Mouse (Mus musculus): ENCODE results near the gene Spp1. TPM values are rescaled to one million over a fixed set of nuclear protein-coding genes. Genes with fewer than 3 reads are reported as not detected.
"Not testable (repeated sequence)": the region's sequence is repeated elsewhere in the genome, so short reads cannot be mapped to it uniquely, and the experiment has no call there.

Spp1 gene
- polyA plus RNA-seq, 1 experiment from 2014 or later = 4,719 TPM

- no peaks in the 10 kb centered on the region for H3K79me2 ChIP-seq (ENCODE audit: inconsistent target)
- no peak overlapping the region for H3K27ac ChIP-seq
- H3K4me3 ChIP-seq (ENCODE audit: inconsistent target) = no peak overlapping the region
- WGBS (ENCODE audit: missing documents) = 54% methylated on average over 7 of the region's 7 CpGs
- no peaks in the 10 kb centered on the region for H3K36me3 ChIP-seq (ENCODE audit: inconsistent target)
Observed at GRCm38 (mm10) chr5:104408549-104408948, 26.4 kb upstream of the Spp1 start.

GRCm38 (mm10) chr5:104415999-104416398 lies 18.9 kb upstream of the Spp1 start:
- Histone ChIP-seq H3K79me2 (ENCODE audit: inconsistent target) (no peaks in the 10 kb centered on the region), H3K36me3 (ENCODE audit: inconsistent target) (no peaks in the 10 kb centered on the region), H3K27ac (no peak overlapping the region), H3K4me3 (ENCODE audit: inconsistent target) (no peak overlapping the region)
- WGBS (ENCODE audit: missing documents) = 85% methylated on average over 2 of the region's 2 CpGs

DNA sequence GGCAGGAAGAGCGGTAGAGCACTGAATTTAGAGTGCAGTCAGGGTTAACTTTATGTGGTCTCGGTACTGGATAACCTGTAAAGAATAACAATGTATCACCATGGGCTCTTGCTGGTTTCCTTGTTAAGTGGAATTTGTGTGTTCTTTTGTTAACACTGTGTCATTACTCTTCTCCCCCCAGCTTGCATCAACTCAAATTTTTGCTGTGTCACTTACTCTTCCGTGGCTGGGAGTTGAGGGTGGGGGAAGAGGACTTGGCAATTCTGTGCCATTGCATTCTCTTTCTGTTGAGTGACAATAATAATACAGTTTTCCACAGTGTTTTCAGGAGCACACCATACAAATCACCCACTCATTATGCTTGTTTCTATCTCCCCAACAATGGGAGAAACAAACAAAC lies 17.9 kb upstream of the Spp1 start:
- WGBS (ENCODE audit: missing documents) = 43% methylated on average over 3 of the region's 3 CpGs
- no peaks in the 10 kb centered on the region for H3K79me2 ChIP-seq (ENCODE audit: inconsistent target)
- H3K27ac ChIP-seq = no peak overlapping the region
- no peak overlapping the region for H3K4me3 ChIP-seq (ENCODE audit: inconsistent target)
- H3K36me3 ChIP-seq (ENCODE audit: inconsistent target) = no peaks in the 10 kb centered on the region

GRCm38 (mm10) chr5:104417721-104418120 lies 17.2 kb upstream of the Spp1 start:
- no peak overlapping the region for H3K27ac ChIP-seq
- WGBS (ENCODE audit: missing documents) = 90% methylated on average over 1 of the region's 1 CpGs
- H3K4me3 ChIP-seq (ENCODE audit: inconsistent target) = no peak overlapping the region
- no peaks in the 10 kb centered on the region for H3K79me2 ChIP-seq (ENCODE audit: inconsistent target)
- H3K36me3 ChIP-seq (ENCODE audit: inconsistent target) = no peaks in the 10 kb centered on the region

DNA sequence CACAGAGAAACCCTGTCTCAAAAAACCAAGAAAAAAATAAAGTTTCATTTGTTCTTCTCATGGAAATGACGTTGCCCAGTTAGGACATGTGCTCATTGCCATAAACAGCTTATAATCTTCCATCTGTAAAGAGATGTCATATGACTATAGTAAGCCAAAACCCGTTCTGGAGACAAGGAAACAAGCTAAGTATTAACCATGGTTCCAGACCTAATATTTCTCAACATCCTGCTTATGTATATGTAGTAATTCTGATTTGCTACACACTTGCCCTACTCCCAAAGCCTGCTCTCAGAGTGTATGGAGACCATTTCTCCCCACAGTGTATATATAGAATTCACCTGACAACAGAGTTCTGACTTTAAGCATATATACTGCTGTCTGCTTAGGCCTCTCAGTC lies 12.9 kb upstream of the Spp1 start:
- Histone ChIP-seq H3K79me2 (ENCODE audit: inconsistent target) (no peaks in the 10 kb centered on the region), H3K36me3 (ENCODE audit: inconsistent target) (no peaks in the 10 kb centered on the region), H3K27ac (no peak overlapping the region), H3K4me3 (ENCODE audit: inconsistent target) (no peak overlapping the region)
- 47% methylated on average over 2 of the region's 2 CpGs for WGBS (ENCODE audit: missing documents)

- Histone ChIP-seq H3K79me2 (ENCODE audit: inconsistent target) (no peaks in the 10 kb centered on the region), H3K27ac (no peak overlapping the region), H3K4me3 (ENCODE audit: inconsistent target) (no peak overlapping the region), H3K36me3 (ENCODE audit: inconsistent target) (no peaks in the 10 kb centered on the region)
- 77% methylated on average over 3 of the region's 3 CpGs for WGBS (ENCODE audit: missing documents)
Observed at GRCm38 (mm10) chr5:104423861-104424260, 11.1 kb upstream of the Spp1 start.

DNA sequence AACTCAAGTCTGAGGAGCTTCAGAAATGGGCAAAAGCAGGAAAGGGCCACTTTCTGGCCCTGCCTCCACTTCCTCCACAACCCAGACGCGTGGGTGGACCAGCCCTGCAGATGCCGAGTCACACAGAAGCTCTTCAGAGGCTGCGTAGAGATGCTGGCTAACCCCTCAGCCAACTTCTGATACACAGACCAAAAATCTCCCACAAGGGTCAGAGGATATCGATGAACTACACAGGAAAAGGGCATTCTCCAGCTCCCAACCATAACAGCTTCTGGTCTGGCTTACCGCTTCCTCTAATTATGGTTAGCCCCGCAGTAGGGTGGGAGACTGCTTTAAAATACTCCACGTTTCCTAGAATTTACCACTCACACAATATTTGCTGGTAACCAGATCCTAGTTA lies 9.0 kb upstream of the Spp1 start:
- Histone ChIP-seq H3K36me3 (ENCODE audit: inconsistent target) (no peaks in the 10 kb centered on the region), H3K4me3 (ENCODE audit: inconsistent target) (no peak overlapping the region), H3K79me2 (ENCODE audit: inconsistent target) (no peaks in the 10 kb centered on the region), H3K27ac (peak overlapping the region; percentile 61)
- 15% methylated on average over 8 of the region's 8 CpGs for WGBS (ENCODE audit: missing documents)

- Histone ChIP-seq H3K27ac (no peak overlapping the region), H3K36me3 (ENCODE audit: inconsistent target) (no peaks in the 10 kb centered on the region; the same call in 1 of the 2 replicates), H3K79me2 (ENCODE audit: inconsistent target) (peaks cover 26% of the 10 kb centered on the region), H3K4me3 (ENCODE audit: inconsistent target) (no peak overlapping the region)
- 51% methylated on average over 12 of the region's 12 CpGs for WGBS (ENCODE audit: missing documents)
Observed at GRCm38 (mm10) chr5:104432886-104433285, 2.0 kb upstream of the Spp1 start.

- peaks cover 26% of the 10 kb centered on the region for H3K79me2 ChIP-seq (ENCODE audit: inconsistent target)
- H3K36me3 ChIP-seq (ENCODE audit: inconsistent target) = peaks cover 2% of the 10 kb centered on the region
- H3K4me3 ChIP-seq (ENCODE audit: inconsistent target) = no peak overlapping the region
- 64% methylated on average over 6 of the region's 6 CpGs for WGBS (ENCODE audit: missing documents)
- peak overlapping the region; percentile 61 for H3K27ac ChIP-seq
Observed at GRCm38 (mm10) chr5:104433968-104434565, 851 bp upstream of the Spp1 start.

DNA sequence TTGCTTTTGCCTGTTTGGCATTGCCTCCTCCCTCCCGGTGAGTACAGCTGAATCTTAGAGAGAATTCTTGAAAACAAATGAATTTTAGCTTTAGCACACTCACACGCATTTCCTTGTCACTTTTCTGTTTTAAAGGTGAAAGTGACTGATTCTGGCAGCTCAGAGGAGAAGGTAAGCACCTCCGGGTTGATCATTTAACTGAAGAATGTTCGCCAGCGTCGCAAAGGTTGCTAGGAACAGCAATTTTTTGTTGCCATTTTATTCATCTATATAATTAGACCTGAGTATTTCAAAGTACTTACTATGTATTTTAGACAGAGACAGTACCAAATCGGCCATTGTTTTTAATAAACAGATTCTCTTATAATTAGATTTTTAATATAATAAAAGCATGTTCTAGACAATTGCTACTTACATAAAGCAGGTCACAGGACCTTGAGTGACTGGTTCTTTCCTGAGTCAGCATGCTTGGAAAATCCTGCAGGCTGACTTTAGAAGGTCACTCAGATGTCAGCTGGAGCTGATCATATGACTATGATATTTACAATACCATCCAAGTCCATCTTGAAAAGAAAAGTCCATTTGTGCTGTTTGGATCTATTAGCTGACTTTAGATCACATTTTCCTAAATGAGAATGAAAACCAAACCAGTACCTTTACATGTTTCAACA lies 1.6 kb downstream of the Spp1 start:
- Histone ChIP-seq H3K79me2 (ENCODE audit: inconsistent target) (peaks cover 26% of the 10 kb centered on the region), H3K27ac (peak overlapping the region; percentile 82), H3K36me3 (ENCODE audit: inconsistent target) (peaks cover 17% of the 10 kb centered on the region), H3K4me3 (ENCODE audit: inconsistent target) (peak overlapping the region; percentile 71)
- 90% methylated on average over 7 of the region's 7 CpGs for WGBS (ENCODE audit: missing documents)

DNA sequence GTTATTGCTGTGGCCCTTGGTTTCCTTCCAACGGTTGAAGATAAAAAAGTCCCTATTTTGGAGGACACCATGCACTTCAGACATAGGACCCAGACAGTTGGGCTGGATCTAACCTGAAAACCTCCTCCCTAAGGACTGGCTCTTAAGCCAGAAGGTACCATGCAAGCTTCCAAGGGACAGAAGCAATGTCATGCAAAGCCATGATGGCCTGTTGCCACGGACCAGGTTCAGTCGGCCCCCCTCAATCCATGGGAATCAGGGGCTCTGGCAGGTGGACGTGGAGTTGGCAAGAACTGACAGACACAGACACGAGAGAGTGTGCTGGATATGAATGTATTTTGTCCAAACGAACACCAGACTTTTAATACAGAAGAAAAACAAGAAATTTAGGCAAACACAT lies 7.5 kb downstream of the Spp1 start:
- no peak overlapping the region for H3K4me3 ChIP-seq (ENCODE audit: inconsistent target)
- 87% methylated on average over 5 of the region's 6 CpGs for WGBS (ENCODE audit: missing documents)
- H3K79me2 ChIP-seq (ENCODE audit: inconsistent target) = peaks cover 2% of the 10 kb centered on the region; the same call in 1 of the 2 replicates
- no peak overlapping the region for H3K27ac ChIP-seq
- peaks cover 17% of the 10 kb centered on the region for H3K36me3 ChIP-seq (ENCODE audit: inconsistent target)

GRCm38 (mm10) chr5:104442850-104443249 lies 7.9 kb downstream of the Spp1 start:
- 94% methylated on average over 1 of the region's 1 CpGs for WGBS (ENCODE audit: missing documents)
- Histone ChIP-seq H3K27ac (no peak overlapping the region), H3K79me2 (ENCODE audit: inconsistent target) (no peaks in the 10 kb centered on the region), H3K4me3 (ENCODE audit: inconsistent target) (no peak overlapping the region), H3K36me3 (ENCODE audit: inconsistent target) (peaks cover 17% of the 10 kb centered on the region; the same call in 1 of the 2 replicates)

DNA sequence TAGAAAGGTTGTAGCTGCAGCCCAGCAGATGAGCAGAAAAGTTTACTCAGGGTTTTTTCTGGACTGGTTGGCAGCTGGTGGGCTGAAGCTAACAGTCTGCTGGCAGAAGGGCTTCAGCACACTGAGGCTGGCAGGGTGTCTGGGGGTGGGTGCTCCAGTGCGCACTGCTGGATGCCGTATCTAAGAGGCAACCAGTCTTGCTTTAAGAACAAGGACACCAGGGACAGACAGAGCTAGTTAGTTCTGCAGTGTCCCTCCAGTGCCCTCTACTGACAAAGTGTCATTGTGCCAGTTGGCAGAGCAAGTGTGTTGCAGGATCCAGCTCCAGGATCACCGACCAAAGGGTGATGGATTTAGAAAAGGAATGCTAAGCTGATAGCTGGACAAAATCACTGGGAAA lies 11.2 kb downstream of the Spp1 start:
- H3K4me3 ChIP-seq (ENCODE audit: inconsistent target) = no peak overlapping the region
- H3K79me2 ChIP-seq (ENCODE audit: inconsistent target) = no peaks in the 10 kb centered on the region
- WGBS (ENCODE audit: missing documents) = 11% methylated on average over 3 of the region's 3 CpGs
- no peak overlapping the region for H3K27ac ChIP-seq
- no peaks in the 10 kb centered on the region for H3K36me3 ChIP-seq (ENCODE audit: inconsistent target)

DNA sequence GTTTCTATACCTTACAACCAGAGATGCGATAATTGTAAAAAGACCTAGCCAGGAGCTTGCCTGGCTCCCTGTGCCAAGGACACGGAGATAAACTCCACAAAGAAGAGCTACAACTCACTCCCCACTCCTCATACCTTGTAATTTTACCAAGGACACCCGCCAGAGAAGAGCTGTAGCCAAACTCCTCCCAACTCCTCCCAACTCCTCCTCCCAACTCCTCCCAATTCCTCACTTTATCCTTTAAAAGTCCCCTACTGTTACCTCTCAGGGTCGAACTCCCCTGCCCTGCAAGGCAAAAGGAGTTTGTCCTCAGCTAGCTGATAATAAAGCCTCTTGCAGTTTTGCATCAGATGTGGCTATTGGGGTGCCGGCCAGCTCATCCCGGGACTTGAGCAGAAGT lies 13.4 kb downstream of the Spp1 start:
- H3K27ac ChIP-seq; H3K4me3 ChIP-seq (ENCODE audit: inconsistent target); H3K36me3 ChIP-seq (ENCODE audit: inconsistent target); H3K79me2 ChIP-seq (ENCODE audit: inconsistent target): not testable (repeated sequence)
- 48% methylated on average over 6 of the region's 6 CpGs for WGBS (ENCODE audit: missing documents)

GRCm38 (mm10) chr5:104449491-104449890 lies 14.6 kb downstream of the Spp1 start:
- no peak overlapping the region for H3K4me3 ChIP-seq (ENCODE audit: inconsistent target)
- 78% methylated on average over 3 of the region's 3 CpGs for WGBS (ENCODE audit: missing documents)
- H3K79me2 ChIP-seq (ENCODE audit: inconsistent target) = no peaks in the 10 kb centered on the region
- H3K27ac ChIP-seq = no peak overlapping the region
- H3K36me3 ChIP-seq (ENCODE audit: inconsistent target) = no peaks in the 10 kb centered on the region

All from macrophage (primary cell).